Mouse (Mus musculus): ENCODE data around the gene Ctsw. TPM values are rescaled to one million over a fixed set of nuclear protein-coding genes. Genes with fewer than 3 reads are reported as not detected.
"Not testable (repeated sequence)": the region's sequence is repeated elsewhere in the genome, so short reads cannot be mapped to it uniquely, and the experiment has no call there.

The Ctsw gene
- polyA plus RNA-seq, 1 experiment from 2014 or later, result 4.9 TPM

DNA sequence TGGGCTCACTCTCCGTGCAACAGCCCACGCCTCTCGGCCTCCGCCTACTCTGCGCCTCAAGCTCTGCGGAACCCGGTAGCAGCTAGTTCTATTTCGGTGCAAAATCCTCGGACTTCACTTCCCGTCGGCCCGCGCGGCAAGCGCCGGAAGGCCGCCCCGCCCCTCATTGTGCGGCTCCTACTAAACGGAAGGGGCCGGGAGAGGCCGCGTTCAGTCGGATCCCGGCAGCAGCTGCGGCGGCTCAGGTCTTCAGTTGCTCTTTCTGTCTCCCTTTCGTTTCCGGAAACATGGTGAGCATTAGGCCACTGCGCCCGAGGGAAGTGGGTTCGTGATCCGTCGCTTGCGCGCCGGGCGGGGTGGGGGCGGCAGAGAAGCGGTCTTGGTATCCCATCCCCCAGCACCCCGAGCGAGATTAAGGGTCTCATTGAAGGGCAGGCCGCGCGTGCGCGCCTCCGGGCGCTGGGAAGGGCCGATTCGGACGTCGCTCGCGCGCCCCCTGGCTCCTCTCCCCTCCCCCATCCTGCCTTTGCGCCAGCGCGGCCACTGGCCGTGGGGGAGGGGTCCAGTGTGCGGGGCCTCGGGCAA is 22.1 kb upstream of the Ctsw start, which contains the start of gene Cfl1:
Gene Cfl1, plus strand, starts transcription at position 143 of the 585 bp plus-strand sequence.
- H3K4me1 ChIP-seq (ENCODE audit: control insufficient read depth, insufficient read depth, low read length), result peaks cover 25% of the 10 kb centered on the region

DNA sequence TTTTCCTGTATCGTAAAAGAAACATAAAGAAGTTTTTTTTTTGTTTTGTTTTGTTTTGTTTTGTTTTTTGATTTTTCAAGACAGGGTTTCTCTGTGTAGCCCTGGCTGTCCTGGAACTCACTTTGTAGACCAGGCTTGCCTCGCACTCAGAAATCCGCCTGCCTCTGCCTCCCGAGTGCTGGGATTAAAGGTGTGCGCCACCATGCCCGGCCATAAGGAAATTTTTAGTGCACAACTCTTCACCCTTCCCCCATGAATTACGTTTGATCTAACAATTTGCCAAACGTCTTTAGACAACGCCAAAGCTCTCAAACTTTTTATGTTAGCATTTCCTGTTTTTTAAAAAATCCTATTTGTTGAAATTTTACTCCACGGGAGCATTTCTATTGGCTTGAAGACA is 21.4 kb upstream of the Ctsw start:
- not testable (repeated sequence) for H3K27me3 ChIP-seq (ENCODE audit: control insufficient read depth, insufficient read depth, low read length); ATAC-seq (ENCODE audit: low FRiP score, low TSS enrichment); H3K9me3 ChIP-seq (ENCODE audit: control insufficient read depth, low read length); H3K9ac ChIP-seq (replicated peaks; ENCODE audit: low read length); DNase-seq
- peak overlapping the region; percentile 78 for H3K4me2 ChIP-seq (ENCODE audit: low read length)
- H3K4me1 ChIP-seq (ENCODE audit: control insufficient read depth, insufficient read depth, low read length), result peaks cover 25% of the 10 kb centered on the region
- peak overlapping the region; percentile 96; the same call in 1 of the 2 replicates for H3K4me3 ChIP-seq (replicated peaks; ENCODE audit: low read depth, low read length)
- WGBS, result 52% methylated on average over 10 of the region's 10 CpGs
- peaks cover 41% of the 10 kb centered on the region for H3K36me3 ChIP-seq (ENCODE audit: control insufficient read depth, insufficient read depth, low read length)
- peak overlapping the region; percentile 99; the same call in 1 of the 2 replicates for H3K27ac ChIP-seq (replicated peaks; ENCODE audit: low read depth, low read length)

More for the DNA sequence above, 22.1 kb upstream of the Ctsw start, which contains the start of gene Cfl1:
- peak within 1 kb of the TSS; percentile 96 for H3K4me3 ChIP-seq (replicated peaks; ENCODE audit: low read depth, low read length)
- H3K27me3 ChIP-seq (ENCODE audit: control insufficient read depth, insufficient read depth, low read length), result no peaks in the 10 kb centered on the region
- ATAC-seq (ENCODE audit: low FRiP score, low TSS enrichment), result peak; percentile 73
- no peaks in the 10 kb centered on the region for H3K9me3 ChIP-seq (ENCODE audit: control insufficient read depth, low read length)
- peaks cover 41% of the 10 kb centered on the region for H3K36me3 ChIP-seq (ENCODE audit: control insufficient read depth, insufficient read depth, low read length)
- WGBS, result under 1% methylated on average over 62 of the region's 62 CpGs
- H3K9ac ChIP-seq (replicated peaks; ENCODE audit: low read length), result peak within 1 kb of the TSS; percentile 90
- H3K27ac ChIP-seq (replicated peaks; ENCODE audit: low read depth, low read length), result peak within 1 kb of the TSS; percentile 99
- DNase-seq, result peak; percentile 98
- H3K4me2 ChIP-seq (ENCODE audit: low read length), result peak within 1 kb of the TSS; percentile 78

- H3K27me3 ChIP-seq (ENCODE audit: control insufficient read depth, insufficient read depth, low read length), result no peaks in the 10 kb centered on the region
- WGBS, result under 1% methylated on average over 26 of the region's 26 CpGs
- H3K9ac ChIP-seq (replicated peaks; ENCODE audit: low read length), result peak overlapping the region; percentile 47
- no peaks in the 10 kb centered on the region for H3K9me3 ChIP-seq (ENCODE audit: control insufficient read depth, low read length)
- peaks cover 25% of the 10 kb centered on the region for H3K4me1 ChIP-seq (ENCODE audit: control insufficient read depth, insufficient read depth, low read length)
- H3K4me3 ChIP-seq (replicated peaks; ENCODE audit: low read depth, low read length), result peak overlapping the region; percentile 52
- H3K27ac ChIP-seq (replicated peaks; ENCODE audit: low read depth, low read length), result peak overlapping the region; percentile 91
- H3K36me3 ChIP-seq (ENCODE audit: control insufficient read depth, insufficient read depth, low read length), result peaks cover 41% of the 10 kb centered on the region
- DNase-seq (peak; percentile 95), ATAC-seq (ENCODE audit: low FRiP score, low TSS enrichment) (peak; percentile 72)
- H3K4me2 ChIP-seq (ENCODE audit: low read length), result peak overlapping the region; percentile 78
Measured at GRCm38 (mm10) chr19:5488878-5489571, 20.7 kb upstream of the Ctsw start.

DNA sequence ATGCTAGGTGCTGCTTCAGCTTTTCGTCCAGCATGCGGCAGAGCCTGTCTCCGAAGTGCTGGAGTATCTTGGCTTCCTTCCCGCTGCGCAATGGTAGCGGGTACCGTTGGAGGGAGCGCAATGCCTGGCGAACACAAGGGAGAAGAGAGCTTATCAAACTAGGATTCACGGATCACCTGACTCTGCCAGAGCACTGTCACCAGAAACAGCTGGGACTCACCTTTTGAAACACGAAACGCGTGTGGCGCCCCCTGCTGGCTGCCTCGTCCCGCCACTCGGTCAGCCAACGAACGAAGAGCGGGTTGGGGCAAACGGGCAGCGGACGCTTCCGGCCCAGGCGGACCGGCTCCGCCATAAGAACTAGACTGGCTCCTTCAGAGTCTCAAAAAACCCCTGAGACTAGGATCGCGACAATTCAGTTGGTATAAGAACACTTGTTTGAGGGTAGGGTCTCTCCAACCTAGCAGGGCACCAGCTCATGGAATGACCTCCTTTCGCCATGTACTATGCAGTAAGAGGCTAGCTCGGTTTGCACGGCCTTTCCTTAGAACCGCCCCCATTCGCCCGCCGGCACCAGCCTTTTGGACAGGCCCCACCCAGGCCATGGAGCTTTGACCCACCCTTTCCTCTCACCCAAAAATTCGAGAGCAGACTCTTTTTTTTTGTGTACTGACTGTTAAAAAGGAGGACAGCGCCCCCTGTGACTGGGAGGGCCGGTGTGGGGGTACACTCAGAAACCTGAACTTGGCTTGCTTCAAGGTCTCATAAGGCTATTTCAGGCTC is 19.7 kb upstream of the Ctsw start, which contains the start of gene Mus81:
Gene Mus81, minus strand, starts transcription at position 635 of the 783 bp plus-strand sequence.
- WGBS, result under 1% methylated on average over 39 of the region's 39 CpGs
- Histone ChIP-seq H3K36me3 (ENCODE audit: control insufficient read depth, insufficient read depth, low read length) (peaks cover 41% of the 10 kb centered on the region), H3K27me3 (ENCODE audit: control insufficient read depth, insufficient read depth, low read length) (no peaks in the 10 kb centered on the region), H3K4me1 (ENCODE audit: control insufficient read depth, insufficient read depth, low read length) (peaks cover 25% of the 10 kb centered on the region), H3K27ac (replicated peaks; ENCODE audit: low read depth, low read length) (peak within 1 kb of the TSS; percentile 91), H3K9me3 (ENCODE audit: control insufficient read depth, low read length) (no peaks in the 10 kb centered on the region), H3K9ac (replicated peaks; ENCODE audit: low read length) (peak within 1 kb of the TSS; percentile 47), H3K4me3 (replicated peaks; ENCODE audit: low read depth, low read length) (peak within 1 kb of the TSS; percentile 52), H3K4me2 (ENCODE audit: low read length) (peak within 1 kb of the TSS; percentile 78)
- peak; percentile 57 for ATAC-seq (ENCODE audit: low FRiP score, low TSS enrichment)
- peak; percentile 95 for DNase-seq

- Histone ChIP-seq H3K4me3 (replicated peaks; ENCODE audit: low read depth, low read length) (no peak overlapping the region; the same call in 1 of the 2 replicates), H3K9ac (replicated peaks; ENCODE audit: low read length) (no peak overlapping the region), H3K36me3 (ENCODE audit: control insufficient read depth, insufficient read depth, low read length) (peaks cover 46% of the 10 kb centered on the region), H3K27me3 (ENCODE audit: control insufficient read depth, insufficient read depth, low read length) (no peaks in the 10 kb centered on the region), H3K4me2 (ENCODE audit: low read length) (peak overlapping the region; percentile 78), H3K4me1 (ENCODE audit: control insufficient read depth, insufficient read depth, low read length) (peaks cover 20% of the 10 kb centered on the region), H3K9me3 (ENCODE audit: control insufficient read depth, low read length) (no peaks in the 10 kb centered on the region), H3K27ac (replicated peaks; ENCODE audit: low read depth, low read length) (no peak overlapping the region)
- ATAC-seq (ENCODE audit: low FRiP score, low TSS enrichment) (no peak), DNase-seq (no peak)
- 84% methylated on average over 4 of the region's 4 CpGs for WGBS
Measured at GRCm38 (mm10) chr19:5486771-5487170, 18.5 kb upstream of the Ctsw start.

DNA sequence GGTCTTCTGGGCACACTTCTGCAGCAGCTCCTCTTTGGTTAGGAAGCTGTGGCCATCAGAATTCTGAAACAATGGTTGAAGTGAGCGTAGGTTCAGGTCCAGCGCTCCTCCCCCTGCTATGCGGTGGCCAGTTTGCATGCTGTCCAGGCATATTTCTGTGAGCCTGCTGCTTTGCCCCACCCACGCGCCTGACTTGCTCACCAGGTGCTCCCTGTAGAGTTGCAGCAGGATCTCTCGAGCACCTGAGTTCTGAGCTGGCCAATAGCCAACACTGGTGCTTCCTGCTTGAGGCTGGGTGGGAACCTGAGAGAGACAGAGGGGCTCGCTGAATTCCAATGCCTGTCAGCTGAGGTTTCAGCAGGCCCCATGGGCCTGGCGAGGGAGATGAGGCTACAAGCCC is 18.0 kb upstream of the Ctsw start:
- DNase-seq (no peak), ATAC-seq (ENCODE audit: low FRiP score, low TSS enrichment) (no peak)
- Histone ChIP-seq H3K36me3 (ENCODE audit: control insufficient read depth, insufficient read depth, low read length) (peaks cover 51% of the 10 kb centered on the region), H3K4me3 (replicated peaks; ENCODE audit: low read depth, low read length) (no peak overlapping the region), H3K9me3 (ENCODE audit: control insufficient read depth, low read length) (no peaks in the 10 kb centered on the region), H3K27me3 (ENCODE audit: control insufficient read depth, insufficient read depth, low read length) (no peaks in the 10 kb centered on the region), H3K9ac (replicated peaks; ENCODE audit: low read length) (0 out of 2 replicates have a peak overlapping the region, but pooled peaks have one; percentile 10), H3K4me2 (ENCODE audit: low read length) (peak overlapping the region; percentile 78; the same call in 1 of the 2 replicates), H3K4me1 (ENCODE audit: control insufficient read depth, insufficient read depth, low read length) (peaks cover 18% of the 10 kb centered on the region), H3K27ac (replicated peaks; ENCODE audit: low read depth, low read length) (no peak overlapping the region)
- WGBS, result 92% methylated on average over 8 of the region's 8 CpGs

- peaks cover 52% of the 10 kb centered on the region for H3K36me3 ChIP-seq (ENCODE audit: control insufficient read depth, insufficient read depth, low read length)
Measured at GRCm38 (mm10) chr19:5485821-5486220, 17.5 kb upstream of the Ctsw start.

GRCm38 (mm10) chr19:5485371-5485770 is 17.1 kb upstream of the Ctsw start:
- Histone ChIP-seq H3K4me1 (ENCODE audit: control insufficient read depth, insufficient read depth, low read length) (peaks cover 18% of the 10 kb centered on the region), H3K4me3 (replicated peaks; ENCODE audit: low read depth, low read length) (no peak overlapping the region), H3K36me3 (ENCODE audit: control insufficient read depth, insufficient read depth, low read length) (peaks cover 52% of the 10 kb centered on the region), H3K4me2 (ENCODE audit: low read length) (no peak overlapping the region), H3K27ac (replicated peaks; ENCODE audit: low read depth, low read length) (no peak overlapping the region), H3K9ac (replicated peaks; ENCODE audit: low read length) (no peak overlapping the region), H3K27me3 (ENCODE audit: control insufficient read depth, insufficient read depth, low read length) (no peaks in the 10 kb centered on the region), H3K9me3 (ENCODE audit: control insufficient read depth, low read length) (no peaks in the 10 kb centered on the region)
- DNase-seq, result no peak
- 92% methylated on average over 8 of the region's 8 CpGs for WGBS
- no peak for ATAC-seq (ENCODE audit: low FRiP score, low TSS enrichment)

More at GRCm38 (mm10) chr19:5485821-5486220, 17.5 kb upstream of the Ctsw start:
- Histone ChIP-seq H3K27ac (replicated peaks; ENCODE audit: low read depth, low read length) (no peak overlapping the region), H3K4me1 (ENCODE audit: control insufficient read depth, insufficient read depth, low read length) (peaks cover 18% of the 10 kb centered on the region), H3K4me2 (ENCODE audit: low read length) (no peak overlapping the region), H3K27me3 (ENCODE audit: control insufficient read depth, insufficient read depth, low read length) (no peaks in the 10 kb centered on the region), H3K9me3 (ENCODE audit: control insufficient read depth, low read length) (no peaks in the 10 kb centered on the region), H3K9ac (replicated peaks; ENCODE audit: low read length) (0 out of 2 replicates have a peak overlapping the region, but pooled peaks have one; percentile 10), H3K4me3 (replicated peaks; ENCODE audit: low read depth, low read length) (no peak overlapping the region)
- 93% methylated on average over 7 of the region's 7 CpGs for WGBS
- ATAC-seq (ENCODE audit: low FRiP score, low TSS enrichment), result no peak
- no peak for DNase-seq

All from midbrain, embryonic 14.5 days (tissue).